Mouse (Mus musculus) myocyte (in vitro differentiated cells): Measurements from ENCODE around the gene Fchsd2. TPM values are rescaled to one million over a fixed set of nuclear protein-coding genes. Genes with fewer than 3 reads are reported as not detected.
A peak's percentile ranks its signal among the peaks of the same experiment; 100 is the strongest.

ENCODE experiments used
- H3K27me3 ChIP-seq: one replicate; pipeline ENCODE4 v1.6.1; 2011; ENCODE audit not compliant: control insufficient read depth, insufficient read depth, insufficient read length
- H3K36me3 ChIP-seq: one replicate; pipeline ENCODE4 v1.6.1; 2011; ENCODE audit not compliant: control insufficient read depth, insufficient read depth
- H3K4me2 ChIP-seq: one replicate; pipeline ENCODE4 v1.6.1; 2011; ENCODE audit warnings: low read depth, control low read depth
- H3K4me3 ChIP-seq: one replicate; pipeline ENCODE4 v1.5.1; 2011; ENCODE audit warnings: mild to moderate bottlenecking, control low read depth, moderate library complexity
- H3K79me2 ChIP-seq: one replicate; pipeline ENCODE4 v1.6.1; 2011; ENCODE audit not compliant: control insufficient read depth, insufficient read depth
- H3ac ChIP-seq: one replicate; pipeline ENCODE4 v1.6.1; 2011; ENCODE audit not compliant: control insufficient read depth, insufficient read length
- CEBPB ChIP-seq: IDR thresholded peaks from 2 replicates; pipeline ENCODE4 v1.6.1; 2011; ENCODE audit warnings: mild to moderate bottlenecking, moderate library complexity; ENCODE audit not compliant: poor library complexity, insufficient read depth, severe bottlenecking
- E2F4 ChIP-seq: IDR thresholded peaks from one replicate; pipeline ENCODE4 v1.6.1; 2011; ENCODE audit warnings: mild to moderate bottlenecking, control low read depth, moderate library complexity; ENCODE audit not compliant: insufficient read depth
- MAX ChIP-seq: IDR thresholded peaks from one replicate; pipeline ENCODE4 v1.6.1; 2011; ENCODE audit warnings: low read depth, mild to moderate bottlenecking, control low read depth
- MYOD1 ChIP-seq, 3 experiments: IDR thresholded peaks; one replicate each; pipeline ENCODE4 v1.6.1; 2011; ENCODE audit warnings: control low read depth in 2 of 3, low read depth in 2 of 3, mild to moderate bottlenecking in 2 of 3, moderate library complexity in 1 of 3; ENCODE audit not compliant: insufficient read length in 2 of 3, control insufficient read depth in 1 of 3
- MYOG ChIP-seq, 3 experiments: IDR thresholded peaks; one replicate each; pipeline ENCODE4 v1.6.1; 2011; ENCODE audit warnings: control low read depth in 2 of 3, low read depth in 2 of 3, mild to moderate bottlenecking in 2 of 3; ENCODE audit not compliant: insufficient read length in 2 of 3, control insufficient read depth in 1 of 3, insufficient read depth in 1 of 3
- POLR2A ChIP-seq: IDR thresholded peaks from one replicate; pipeline ENCODE4 v1.6.1; 2011; ENCODE audit warnings: low read depth, mild to moderate bottlenecking, control low read depth, moderate library complexity; ENCODE audit not compliant: insufficient read length
- POLR2AphosphoS2 ChIP-seq: IDR thresholded peaks from one replicate; pipeline ENCODE4 v1.6.1; 2011; ENCODE audit warnings: low read depth, control low read depth; ENCODE audit not compliant: insufficient read length
- REST ChIP-seq: IDR thresholded peaks from one replicate; pipeline ENCODE4 v1.6.1; 2011; ENCODE audit warnings: mild to moderate bottlenecking, control low read depth, moderate library complexity; ENCODE audit not compliant: insufficient read depth, insufficient read length
- SRF ChIP-seq: IDR thresholded peaks from one replicate; pipeline ENCODE4 v1.6.1; 2011; ENCODE audit warnings: low read depth; ENCODE audit not compliant: control insufficient read depth, insufficient read length
- TCF12 ChIP-seq: IDR thresholded peaks from one replicate; pipeline ENCODE4 v1.6.1; 2011; ENCODE audit warnings: mild to moderate bottlenecking, control low read depth; ENCODE audit not compliant: poor library complexity, insufficient read depth, severe bottlenecking
- TCF3 ChIP-seq: IDR thresholded peaks from one replicate; pipeline ENCODE4 v1.6.1; 2011; ENCODE audit warnings: low read depth, control low read depth; ENCODE audit not compliant: insufficient read length
- USF1 ChIP-seq: IDR thresholded peaks from one replicate; pipeline ENCODE4 v1.6.1; 2011; ENCODE audit warnings: low read depth, mild to moderate bottlenecking, control low read depth, moderate library complexity
- polyA plus RNA-seq: library from polyadenylated mRNA; unstranded; fragments of >200 nt; fragmentation: generic; extraction: Trizol; gene quantifications from one replicate; pipeline ENCODE4 v1.2.1, GENCODE M21; 2012; ENCODE audit warnings: missing spikeins

Gene Fchsd2
- polyA plus RNA-seq, 1 experiment, result 5.7 TPM

- Histone ChIP-seq H3K4me2 (no peak overlapping the region), H3K36me3 (no peaks in the 10 kb centered on the region)
- no peak for TF ChIP-seq MYOG (IDR thresholded peaks at IDR 0.05; ENCODE audit: control insufficient read depth in 1 of 3, insufficient read depth in 1 of 3, insufficient read length in 2 of 3, low read depth in 2 of 3)
- no peak for TF ChIP-seq POLR2AphosphoS2
- TF ChIP-seq REST, result no peak
- no peak for TF ChIP-seq CEBPB
- TF ChIP-seq SRF, result no peak
These were observed 568 bp downstream of the Fchsd2 start for GRCm38 (mm10) chr7:101093231-101093630.

GRCm38 (mm10) chr7:101094746-101095145 is 2.1 kb downstream of the Fchsd2 start:
- H3K36me3 ChIP-seq, result no peaks in the 10 kb centered on the region
- H3ac ChIP-seq, result no peak overlapping the region
- no peak for TF ChIP-seq MYOG (IDR thresholded peaks at IDR 0.05; ENCODE audit: control insufficient read depth in 1 of 3, insufficient read depth in 1 of 3, insufficient read length in 2 of 3, low read depth in 2 of 3)
- TF ChIP-seq TCF3, result no peak
- TF ChIP-seq REST, result no peak
- no peak for TF ChIP-seq POLR2A
- TF ChIP-seq CEBPB, result no peak
- no peak for TF ChIP-seq E2F4
- TF ChIP-seq USF1, result no peak
- TF ChIP-seq MYOD1 (IDR thresholded peaks at IDR 0.05; ENCODE audit: control insufficient read depth in 1 of 3, insufficient read length in 2 of 3, low read depth in 2 of 3), result no peak
- no peak for TF ChIP-seq TCF12
- TF ChIP-seq SRF, result no peak
- TF ChIP-seq MAX, result no peak
- no peak for TF ChIP-seq POLR2AphosphoS2
- H3K79me2 ChIP-seq, result no peaks in the 10 kb centered on the region
- no peaks in the 10 kb centered on the region for H3K27me3 ChIP-seq
- no peak overlapping the region for H3K4me2 ChIP-seq
- no peak overlapping the region for H3K4me3 ChIP-seq

More at GRCm38 (mm10) chr7:101093231-101093630, 568 bp downstream of the Fchsd2 start:
- H3K79me2 ChIP-seq, result no peaks in the 10 kb centered on the region
- no peak overlapping the region for H3ac ChIP-seq
- H3K4me3 ChIP-seq, result no peak overlapping the region
- no peaks in the 10 kb centered on the region for H3K27me3 ChIP-seq

- Histone ChIP-seq H3K4me3 (no peak overlapping the region), H3K36me3 (no peaks in the 10 kb centered on the region), H3K79me2 (no peaks in the 10 kb centered on the region), H3ac (no peak overlapping the region), H3K4me2 (no peak overlapping the region), H3K27me3 (no peaks in the 10 kb centered on the region)
- TF ChIP-seq MAX, result no peak
- TF ChIP-seq E2F4, result no peak
- TF ChIP-seq MYOD1 (IDR thresholded peaks at IDR 0.05; ENCODE audit: control insufficient read depth in 1 of 3, insufficient read length in 2 of 3, low read depth in 2 of 3), result peak in 1 of 3 experiments; percentile 59
- no peak for TF ChIP-seq CEBPB
- no peak for TF ChIP-seq POLR2A
- peak; percentile 32 for TF ChIP-seq TCF12
- TF ChIP-seq MYOG (IDR thresholded peaks at IDR 0.05; ENCODE audit: control insufficient read depth in 1 of 3, insufficient read depth in 1 of 3, insufficient read length in 2 of 3, low read depth in 2 of 3), result peak in 2 of 3 experiments; percentile 42 to 74
- TF ChIP-seq SRF, result no peak
- no peak for TF ChIP-seq POLR2AphosphoS2
- TF ChIP-seq USF1, result no peak
These were observed 2.9 kb downstream of the Fchsd2 start for GRCm38 (mm10) chr7:101095560-101095959.

GRCm38 (mm10) chr7:101096576-101096975 is 3.9 kb downstream of the Fchsd2 start:
- Histone ChIP-seq H3K4me2 (no peak overlapping the region), H3ac (no peak overlapping the region), H3K36me3 (no peaks in the 10 kb centered on the region), H3K4me3 (no peak overlapping the region), H3K27me3 (no peaks in the 10 kb centered on the region), H3K79me2 (no peaks in the 10 kb centered on the region)
- TF ChIP-seq CEBPB (no peak), TCF3 (no peak), E2F4 (no peak), SRF (no peak), REST (no peak), USF1 (no peak), POLR2A (no peak), MYOG (IDR thresholded peaks at IDR 0.05; ENCODE audit: control insufficient read depth in 1 of 3, insufficient read depth in 1 of 3, insufficient read length in 2 of 3, low read depth in 2 of 3) (no peak), MAX (no peak), MYOD1 (IDR thresholded peaks at IDR 0.05; ENCODE audit: control insufficient read depth in 1 of 3, insufficient read length in 2 of 3, low read depth in 2 of 3) (no peak)

GRCm38 (mm10) chr7:101097084-101097483 is 4.4 kb downstream of the Fchsd2 start:
- Histone ChIP-seq H3K36me3 (no peaks in the 10 kb centered on the region), H3K4me2 (no peak overlapping the region), H3ac (no peak overlapping the region), H3K4me3 (no peak overlapping the region), H3K79me2 (no peaks in the 10 kb centered on the region), H3K27me3 (no peaks in the 10 kb centered on the region)
- TF ChIP-seq CEBPB (no peak), TCF12 (no peak), REST (no peak), MYOD1 (IDR thresholded peaks at IDR 0.05; ENCODE audit: control insufficient read depth in 1 of 3, insufficient read length in 2 of 3, low read depth in 2 of 3) (no peak), USF1 (no peak), POLR2A (no peak), E2F4 (no peak), TCF3 (no peak), POLR2AphosphoS2 (no peak), MAX (no peak), SRF (no peak)
